Mouse (Mus musculus) B cell, adult 62 days (primary cell): ENCODE measurements around the gene Mgme1. TPM values are rescaled to one million over a fixed set of nuclear protein-coding genes. Genes with fewer than 3 reads are reported as not detected.

Experiments
- total RNA-seq: library from RNA; stranded (reverse); gene quantifications from 4 replicates; pipeline ENCODE4 v1.2.4, GENCODE M21; 2023

The Mgme1 gene
- total RNA-seq: 8.4 to 9.8 TPM (median 9.4 TPM) in 4 replicates

GRCm38 (mm10) chr2:144270507-144271420, at the start of gene Mgme1, which contains the start of gene Snx5:
Gene Mgme1 (plus strand): TSS chr2:144270663.
Gene Snx5 (minus strand): TSS chr2:144270906.

Other genes with a start within 250 kb of the Mgme1 start
- gene Banf2, start 237.6 kb upstream of the Mgme1 start, total RNA-seq: not detected in 4 replicates
- gene Snx5, start 243 bp downstream of the Mgme1 start, total RNA-seq: 1,274 to 1,399 TPM (median 1,295 TPM) in 4 replicates
- gene Ovol2, start 61.5 kb downstream of the Mgme1 start, total RNA-seq: not detected in 4 replicates
- gene Kat14, start 98.3 kb downstream of the Mgme1 start, total RNA-seq: 32.3 to 38.4 TPM (median 35.1 TPM) in 4 replicates
- 1.2 to 8.4 TPM (median 5.7 TPM) in 4 replicates for gene Pet117, start 98.3 kb downstream of the Mgme1 start, total RNA-seq